Mouse (Mus musculus): Measurements from ENCODE around the gene Olfr1148.

The Olfr1148 gene

DNA sequence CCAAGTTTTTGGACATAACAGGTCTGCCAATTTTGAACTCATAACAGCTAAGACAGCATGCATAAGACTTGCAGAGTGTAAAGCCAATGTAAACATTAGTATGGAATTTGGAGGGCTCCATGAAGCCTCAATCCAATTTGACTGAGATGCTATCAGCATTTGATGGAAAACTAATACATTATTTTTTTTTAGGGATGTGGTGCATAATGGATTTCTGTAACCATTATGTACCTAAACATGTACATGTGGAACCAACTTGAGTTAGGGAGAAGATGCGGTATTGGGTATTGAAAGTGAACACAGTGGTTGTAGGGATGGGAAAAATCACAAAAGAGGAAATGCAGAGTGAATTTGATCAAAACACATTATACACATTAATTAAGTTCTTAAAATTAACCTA lies at the start of gene Olfr1148:
Olfr1148 (plus strand) TSS at position 301 of the 400 bp plus-strand sequence.
- no peak for DNase-seq (ENCODE audit: low spot score)

DNA sequence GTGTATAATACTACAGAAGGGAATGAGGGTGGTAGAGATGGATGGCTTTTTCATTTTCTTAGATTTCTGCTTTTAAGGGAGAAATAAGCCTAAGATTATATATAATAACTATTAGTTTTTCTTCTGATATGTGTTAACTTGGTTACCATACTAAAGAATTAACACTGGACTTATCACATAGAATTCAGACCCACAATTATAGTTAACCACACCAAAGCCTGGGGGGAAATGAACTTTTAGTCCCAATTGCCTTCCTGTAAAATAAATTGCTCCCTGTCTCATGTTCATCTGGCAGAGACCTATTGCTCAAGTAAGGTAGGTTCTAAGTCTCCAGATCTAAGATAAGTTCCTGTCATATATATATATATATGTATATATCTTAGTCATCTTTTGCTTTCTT lies 30.0 kb upstream of the Olfr1148 start, which contains the start of gene Olfr1143:
Olfr1143 (plus strand) TSS at position 301 of the 400 bp plus-strand sequence.
- no peak for DNase-seq (ENCODE audit: low spot score)

DNA sequence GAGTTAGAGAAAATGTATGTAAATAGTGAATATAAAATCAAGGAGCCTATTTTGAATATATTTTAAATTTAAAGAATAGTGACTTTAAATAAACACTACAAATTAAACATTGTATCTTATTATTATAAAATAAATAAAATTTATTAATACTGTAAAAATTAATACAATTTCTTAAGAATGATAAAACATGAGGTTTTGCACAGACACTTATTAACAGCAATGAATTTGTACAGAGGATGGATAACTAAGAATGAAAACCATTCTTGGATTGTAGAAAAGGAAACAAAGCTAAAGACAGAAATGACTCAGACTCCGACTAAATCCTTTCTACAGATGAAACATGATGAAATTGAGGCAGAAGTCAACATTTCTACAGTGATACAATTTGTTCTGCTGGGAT lies 20.8 kb upstream of the Olfr1148 start, which contains the start of gene Olfr1145:
Olfr1145 (plus strand) TSS at position 301 of the 400 bp plus-strand sequence.
- no peak for DNase-seq (ENCODE audit: low spot score)

DNA sequence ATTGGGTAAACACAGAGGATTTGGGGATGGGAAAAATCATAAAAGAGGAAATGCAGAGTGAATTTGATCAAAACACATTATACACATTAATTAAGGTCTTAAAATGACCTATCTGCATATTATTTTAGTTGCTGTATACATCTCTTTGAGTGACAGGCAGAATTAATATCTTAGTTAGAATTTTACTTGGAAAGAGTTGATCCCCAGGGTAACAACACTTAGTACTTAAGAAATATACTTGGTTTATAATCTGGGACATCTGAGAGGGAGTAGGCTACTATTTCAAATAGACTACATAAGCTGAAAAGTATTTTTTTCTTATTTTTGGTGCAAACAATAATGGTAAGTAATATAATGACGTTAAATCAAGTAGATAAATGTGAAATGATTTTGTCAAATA lies 13.4 kb downstream of the Olfr1148 start, which contains the start of gene Olfr1150-ps1:
Olfr1150-ps1 (plus strand) TSS at position 301 of the 400 bp plus-strand sequence.
- DNase-seq (ENCODE audit: low spot score), result no peak

DNA sequence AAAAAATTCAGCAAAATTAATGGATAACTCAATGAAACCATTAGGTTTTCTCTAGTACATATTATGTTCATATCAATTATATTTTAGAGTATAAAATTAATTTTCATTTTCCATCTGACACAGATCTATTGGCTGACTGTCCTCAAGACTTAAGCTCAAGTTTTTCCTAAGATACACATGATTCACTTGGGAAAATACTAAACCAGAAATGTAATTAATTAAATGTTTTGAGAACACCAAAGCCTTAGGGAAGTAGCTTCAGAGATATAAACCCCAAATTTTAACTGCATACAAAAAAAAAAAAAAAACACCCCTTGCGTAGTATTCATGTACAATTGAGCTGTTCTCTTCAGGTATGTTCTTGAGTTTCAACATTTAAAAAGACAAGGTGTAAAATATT lies 25.2 kb downstream of the Olfr1148 start, which contains the start of gene Olfr1151:
Olfr1151 (plus strand) TSS at position 301 of the 400 bp plus-strand sequence.
- no peak for DNase-seq (ENCODE audit: low spot score)

DNA sequence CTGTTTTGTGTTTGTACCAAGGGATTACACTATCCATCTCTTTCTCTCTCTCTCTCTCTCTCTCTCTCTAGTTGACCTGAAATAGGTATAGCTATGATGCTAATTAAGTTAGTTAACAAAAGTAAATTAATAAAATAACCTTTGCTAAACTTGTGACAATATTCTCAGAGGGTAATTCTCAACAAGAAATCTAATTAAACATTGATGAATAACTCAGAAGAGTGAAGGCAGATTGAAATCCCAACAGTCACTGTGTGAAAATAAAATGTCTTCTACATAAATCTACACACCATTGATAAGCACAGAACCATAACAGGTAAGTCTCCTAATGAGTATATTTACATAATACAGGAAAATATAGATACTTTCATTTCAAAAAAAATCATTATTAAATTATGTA lies 35.9 kb downstream of the Olfr1148 start, which contains the start of gene Olfr1152:
Olfr1152 (plus strand) TSS at position 301 of the 400 bp plus-strand sequence.
- no peak for DNase-seq (ENCODE audit: low spot score)

Measured in ovary, postnatal 10 days (tissue).